Mouse (Mus musculus) CH12.LX (cell line): ENCODE results near the gene Mttp. TPM values are rescaled to one million over a fixed set of nuclear protein-coding genes. Genes with fewer than 3 reads are reported as not detected.

ENCODE experiments used
- DNase-seq: peaks from one replicate; pipeline ENCODE4 v3.0.0-alpha.2; 2013; ENCODE audit errors: extremely low read depth
- H3K27ac ChIP-seq: 2 replicates; pipeline ENCODE4 v1.5.1; 2012; ENCODE audit warnings: low read depth, mild to moderate bottlenecking, control low read depth, moderate library complexity; ENCODE audit not compliant: insufficient read depth
- H3K27me3 ChIP-seq: replicated peaks from 2 replicates; pipeline ENCODE3; 2012; ENCODE audit warnings: inconsistent platforms
- H3K36me3 ChIP-seq, 2 experiments: replicated peaks in 1 of 2; 2 replicates each; pipeline versions ENCODE3 to v1.6.1; 2012; ENCODE audit warnings: inconsistent platforms in 1 of 2, low read length in 1 of 2, mild to moderate bottlenecking in 1 of 2, mixed read lengths in 1 of 2, moderate library complexity in 1 of 2; ENCODE audit not compliant: control insufficient read depth in 1 of 2, insufficient read depth in 1 of 2
- H3K4me1 ChIP-seq, 2 experiments: 2 replicates each; pipeline ENCODE4 v1.6.1; 2012; ENCODE audit warnings: inconsistent platforms in 1 of 2, moderate library complexity in 1 of 2; ENCODE audit not compliant: insufficient read depth in 2 of 2, control insufficient read depth in 1 of 2
- H3K4me2 ChIP-seq: 2 replicates; pipeline ENCODE4 v1.6.1; 2012; ENCODE audit warnings: low read depth, mild to moderate bottlenecking, control low read depth; ENCODE audit not compliant: poor library complexity, insufficient read depth, severe bottlenecking
- H3K4me3 ChIP-seq, 3 experiments: fragments of 150-350 bp in 1 of 3; sonication (generic) in 1 of 3; replicated peaks in 1 of 3; 2 replicates each; pipeline versions ENCODE3 to v1.5.1; 2011 to 2012; ENCODE audit warnings: low read depth in 2 of 3, low read length in 2 of 3, mild to moderate bottlenecking in 2 of 3, moderate library complexity in 2 of 3, control low read depth in 1 of 3, improper control_type of control experiment in 1 of 3, inconsistent platforms in 1 of 3, mixed read lengths in 1 of 3; ENCODE audit not compliant: poor library complexity in 1 of 3
- H3K79me2 ChIP-seq: replicated peaks from 2 replicates; pipeline ENCODE4 v1.6.1; 2012; ENCODE audit warnings: mild to moderate bottlenecking, moderate library complexity; ENCODE audit not compliant: control insufficient read depth, poor library complexity, insufficient read depth, severe bottlenecking; ENCODE audit errors: extremely low read depth
- H3K9ac ChIP-seq: 2 replicates; pipeline ENCODE4 v1.6.1; 2012; ENCODE audit warnings: low read depth, mild to moderate bottlenecking, control low read depth, moderate library complexity; ENCODE audit not compliant: insufficient read depth
- H3K9me3 ChIP-seq: replicated peaks from 2 replicates; pipeline ENCODE3; 2012; ENCODE audit warnings: low read length, inconsistent platforms, mixed read lengths
- CHD1 ChIP-seq: IDR thresholded peaks from 2 replicates; pipeline ENCODE4 v1.6.1; 2012; ENCODE audit warnings: low read depth, low read length, improper control_type of control experiment, inconsistent platforms
- CTCF ChIP-seq, 2 experiments: IDR thresholded peaks in 1 of 2; conservative IDR thresholded peaks in 1 of 2; 2 replicates each; pipeline ENCODE4 v1.5.1; 2011 to 2012; ENCODE audit warnings: low read depth in 2 of 2, low read length in 2 of 2, improper control_type of control experiment in 1 of 2, inconsistent platforms in 1 of 2, mild to moderate bottlenecking in 1 of 2, moderate library complexity in 1 of 2
- ELF1 ChIP-seq: IDR thresholded peaks from 2 replicates; pipeline ENCODE4 v1.6.1; 2014; ENCODE audit warnings: low read depth, mild to moderate bottlenecking, inconsistent platforms, low read length, improper control_type of control experiment
- HCFC1 ChIP-seq: IDR thresholded peaks from 2 replicates; pipeline ENCODE4 v1.6.1; 2012; ENCODE audit warnings: low read depth, mild to moderate bottlenecking, inconsistent platforms, low read length, improper control_type of control experiment
- MEF2A ChIP-seq: IDR thresholded peaks from 2 replicates; pipeline ENCODE4 v1.6.1; 2014; ENCODE audit warnings: low read depth, mild to moderate bottlenecking, inconsistent platforms, low read length, improper control_type of control experiment, borderline replicate concordance
- MXI1 ChIP-seq: IDR thresholded peaks from 2 replicates; pipeline ENCODE4 v1.6.1; 2011; ENCODE audit warnings: mild to moderate bottlenecking, low read depth, low read length, improper control_type of control experiment
- NRF1 ChIP-seq: IDR thresholded peaks from 2 replicates; pipeline ENCODE4 v1.6.1; 2014; ENCODE audit warnings: low read depth, mild to moderate bottlenecking, inconsistent platforms, low read length, improper control_type of control experiment, moderate library complexity
- POLR2AphosphoS2 ChIP-seq: IDR thresholded peaks from 2 replicates; pipeline ENCODE4 v1.6.1; 2011; ENCODE audit warnings: low read depth, low read length, improper control_type of control experiment
- RCOR1 ChIP-seq: conservative IDR thresholded peaks from 2 replicates; pipeline ENCODE4 v1.6.1; 2012; ENCODE audit warnings: low read depth, mild to moderate bottlenecking, inconsistent platforms, low read length, improper control_type of control experiment
- SMC3 ChIP-seq: IDR thresholded peaks from 2 replicates; pipeline ENCODE4 v1.6.1; 2011; ENCODE audit warnings: low read depth, low read length, improper control_type of control experiment
- UBTF ChIP-seq: IDR thresholded peaks from 2 replicates; pipeline ENCODE4 v1.6.1; 2012; ENCODE audit warnings: low read depth, mild to moderate bottlenecking, inconsistent platforms, low read length, improper control_type of control experiment, moderate library complexity
- USF2 ChIP-seq: conservative IDR thresholded peaks from 2 replicates; pipeline ENCODE4 v1.6.1; 2011; ENCODE audit warnings: low read depth, low read length, improper control_type of control experiment
- dilution Hi-C: fragments of 300-500 bp; cut with MboI; formaldehyde crosslinking; loops from 2 replicates; pipeline ENCODE4 v1.14.3; 2020; ENCODE audit warnings: low sequenced_read_pairs; ENCODE audit not compliant: extremely low pct_unique_long_range_greater_than_20kb, extremely low pct_ligation_motif_present
- in situ Hi-C: fragments of 300-500 bp; cut with MboI; formaldehyde crosslinking; loops from 3 replicates; pipeline ENCODE4 v1.14.3; 2019; ENCODE audit warnings: low sequenced_read_pairs, low pct_ligation_motif_present, low pct_unique_long_range_greater_than_20kb, mixed read lengths
- polyA plus RNA-seq: library from polyadenylated mRNA; unstranded; fragments of >175 nt; gene quantifications from 2 replicates; pipeline ENCODE4 v1.2.1, GENCODE M21; 2012; ENCODE audit warnings: low read depth; ENCODE audit not compliant: insufficient read length
- total RNA-seq, 2 experiments: library from RNA; depleted of rRNA; stranded (reverse); fragments of 300-350 nt in 1 of 2; fragments of >200 nt in 1 of 2; gene quantifications; 2 replicates each; pipeline ENCODE4 v1.2.3; 2012 to 2014

Gene Mttp
- total and polyA plus RNA-seq, 3 experiments, result 4.5 to 6.3 (median 5.9) TPM

DNA sequence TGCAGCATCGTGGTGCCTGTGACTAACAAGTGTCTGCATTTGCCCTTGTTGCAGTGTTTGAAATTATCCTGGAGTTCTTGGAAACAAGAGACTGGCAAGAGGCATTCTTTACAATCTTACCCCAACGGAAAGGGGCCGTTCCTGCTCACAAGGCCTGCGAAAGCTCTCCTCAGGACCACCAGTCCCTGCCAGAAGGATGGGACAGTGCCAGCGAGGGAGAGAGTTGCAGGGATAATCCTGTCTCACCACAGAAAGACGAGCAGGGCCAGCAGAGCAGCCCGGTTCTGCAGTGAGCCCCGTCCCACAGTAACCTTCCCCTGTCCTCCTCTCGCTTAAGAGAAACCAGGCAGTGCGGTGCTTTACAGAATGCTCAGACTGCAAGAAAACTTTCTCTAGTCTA, 11.9 kb upstream of the Mttp start:
- dilution Hi-C loops, result no loop called here

GRCm38 (mm10) chr3:138155062-138155461, 10.3 kb upstream of the Mttp start:
- TF ChIP-seq CHD1 (no peak), HCFC1 (peak; percentile 53)
- in situ Hi-C loops, result no loop called here
- dilution Hi-C loops, result no loop called here
- no peaks in the 10 kb centered on the region for H3K79me2 ChIP-seq
- H3K27me3 ChIP-seq, result no peaks in the 10 kb centered on the region
- no peaks in the 10 kb centered on the region for H3K4me1 ChIP-seq
- no peak overlapping the region for H3K4me3 ChIP-seq
- peaks cover 5% of the 10 kb centered on the region for H3K9me3 ChIP-seq
- no peak overlapping the region for H3K9ac ChIP-seq
- H3K36me3 ChIP-seq, result peaks cover 62 to 82% of the 10 kb centered on the region in 2 experiments
- no peak overlapping the region for H3K4me2 ChIP-seq
- no peak for DNase-seq
- H3K27ac ChIP-seq, result no peak overlapping the region

More for the DNA sequence above, 11.9 kb upstream of the Mttp start:
- Histone ChIP-seq H3K27me3 (no peaks in the 10 kb centered on the region), H3K9me3 (peaks cover 5% of the 10 kb centered on the region), H3K4me1 (peaks cover 0 to 7% of the 10 kb centered on the region in 2 experiments; a peak in 2 of 4 replicates), H3K4me2 (no peak overlapping the region)
- no peak for DNase-seq
- in situ Hi-C loops, result no loop called here
- no peak for TF ChIP-seq CTCF (conservative IDR thresholded peaks at IDR 0.05 in 1 of 2, IDR thresholded peaks at IDR 0.05 in 1 of 2; ENCODE audit: low read depth in 2 of 2, low read length in 2 of 2)
- TF ChIP-seq MXI1, result no peak
- no peak for TF ChIP-seq USF2
- TF ChIP-seq UBTF, result no peak
- no peak for TF ChIP-seq MEF2A
- no peak for TF ChIP-seq ELF1
- TF ChIP-seq NRF1, result no peak
- TF ChIP-seq HCFC1, result no peak
- no peak for TF ChIP-seq CHD1
- TF ChIP-seq RCOR1, result no peak
- TF ChIP-seq, all 38 proteins: peak for 0
- H3K4me3 ChIP-seq, result no peak overlapping the region
- no peaks in the 10 kb centered on the region for H3K79me2 ChIP-seq
- H3K9ac ChIP-seq, result no peak overlapping the region
- peaks cover 52 to 69% of the 10 kb centered on the region in 2 experiments for H3K36me3 ChIP-seq
- H3K27ac ChIP-seq, result no peak overlapping the region

GRCm38 (mm10) chr3:138148811-138149210, 4.0 kb upstream of the Mttp start:
- no peak overlapping the region for H3K4me3 ChIP-seq
- dilution Hi-C loops, result loop anchor here (25.0 kb wide), 1 partner anchor 362 kb away; no protein-coding TSS in a partner anchor
- no peak overlapping the region for H3K27ac ChIP-seq
- no peak overlapping the region for H3K4me2 ChIP-seq
- DNase-seq, result peak; percentile 35
- H3K4me1 ChIP-seq, result peaks cover 3 to 12% of the 10 kb centered on the region in 2 experiments; a peak in 3 of 4 replicates
- no peak overlapping the region for H3K9ac ChIP-seq
- H3K27me3 ChIP-seq, result no peaks in the 10 kb centered on the region
- in situ Hi-C loops, result loop anchor here (5.0 to 10.0 kb wide), 3 partner anchors 157 to 372 kb away; partner anchors contain the start of genes Dnajb14 and H2afz
- peaks cover 11% of the 10 kb centered on the region for H3K79me2 ChIP-seq
- peaks cover 53 to 66% of the 10 kb centered on the region in 2 experiments for H3K36me3 ChIP-seq
- TF ChIP-seq SMC3 (peak; percentile 19), CTCF (conservative IDR thresholded peaks at IDR 0.05 in 1 of 2, IDR thresholded peaks at IDR 0.05 in 1 of 2; ENCODE audit: low read depth in 2 of 2, low read length in 2 of 2) (peak in 1 of 2 experiments; percentile 48; a peak in 2 of 4 replicates), UBTF (no peak), POLR2AphosphoS2 (no peak)
- TF ChIP-seq, all 38 proteins: peak for 2
- H3K9me3 ChIP-seq, result peaks cover 5% of the 10 kb centered on the region
